Mouse (Mus musculus) stomach, embryonic 14.5 days (tissue): ENCODE data around the gene Rab1b. TPM values are rescaled to one million over a fixed set of nuclear protein-coding genes. Genes with fewer than 3 reads are reported as not detected.

Experiments used
- ATAC-seq: fragments of 200-750 bp; cut with Nextera tagmentation; 2 replicates; pipeline ENCODE4 v1.8.0; 2017; ENCODE audit warnings: low read depth, moderate TSS enrichment; ENCODE audit not compliant: insufficient number of reproducible peaks, insufficient read depth, low FRiP score
- H3K27ac ChIP-seq: fragments of 300-500 bp; sonication (generic); 2 replicates; pipeline ENCODE4 v1.5.1; 2014; ENCODE audit warnings: mild to moderate bottlenecking, low read length, moderate library complexity, mixed read lengths
- H3K27me3 ChIP-seq: fragments of 300-500 bp; sonication (generic); 2 replicates; pipeline ENCODE4 v1.6.1; 2014; ENCODE audit warnings: low read length, control low read depth, mixed read lengths; ENCODE audit not compliant: control insufficient read depth, insufficient read depth
- H3K36me3 ChIP-seq: fragments of 300-500 bp; sonication (generic); 2 replicates; pipeline ENCODE4 v1.6.1; 2014; ENCODE audit warnings: mild to moderate bottlenecking, control low read depth, low read length, moderate library complexity, mixed read lengths; ENCODE audit not compliant: control insufficient read depth, insufficient read depth
- H3K4me1 ChIP-seq: fragments of 300-500 bp; sonication (generic); 2 replicates; pipeline ENCODE4 v1.6.1; 2014; ENCODE audit warnings: low read length, control low read depth, mixed read lengths; ENCODE audit not compliant: control insufficient read depth, insufficient read depth
- H3K4me2 ChIP-seq: fragments of 300-500 bp; sonication (generic); replicated peaks from 2 replicates; pipeline ENCODE4 v1.6.1; 2014; ENCODE audit warnings: low read depth, low read length, control low read depth
- H3K4me3 ChIP-seq: fragments of 300-500 bp; sonication (generic); 2 replicates; pipeline ENCODE4 v1.5.1; 2014; ENCODE audit warnings: low read depth, low read length, control low read depth
- H3K9ac ChIP-seq: fragments of 300-500 bp; sonication (generic); replicated peaks from 2 replicates; pipeline ENCODE4 v1.6.1; 2014; ENCODE audit warnings: low read depth, mild to moderate bottlenecking, control low read depth, low read length, moderate library complexity, mixed read lengths
- H3K9me3 ChIP-seq: fragments of 300-500 bp; sonication (generic); 2 replicates; pipeline ENCODE4 v1.6.1; 2016; ENCODE audit warnings: low read depth, low read length, control low read depth; ENCODE audit not compliant: control insufficient read depth
- WGBS: fragments of 180-500 bp; shearing (Covaris S2); extraction: QIAGEN DNeasy Blood & Tissue Kit; methylation state at CpG from one replicate; pipeline ENCODE4 v1.1.7; 2014; 5-methylcytosine and 5-hydroxymethylcytosine counted together
- polyA plus RNA-seq: library from polyadenylated mRNA; unstranded; fragments of >200 nt; fragmentation: Nextera tagmentation; extraction: Ambion mirVana; gene quantifications from 2 replicates; pipeline ENCODE4 v1.2.1, GENCODE M21; 2014

Gene Rab1b
- polyA plus RNA-seq, 1 experiment from 2014 or later, result 253 TPM

DNA sequence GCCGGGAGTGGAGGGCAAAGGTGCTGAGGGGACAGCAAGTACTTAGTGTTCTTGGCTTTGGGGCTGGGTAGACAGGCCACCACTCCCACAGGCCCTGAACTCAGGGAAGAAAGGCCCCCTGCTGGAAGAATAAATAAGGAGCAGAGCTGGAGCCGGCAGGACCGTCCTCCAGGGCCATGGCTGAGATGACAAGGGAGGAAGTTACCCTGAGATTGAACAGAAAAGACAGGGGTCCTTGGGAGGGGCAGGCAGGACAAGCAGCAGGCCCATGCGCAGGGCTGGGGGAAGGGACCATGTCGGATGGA is 1.4 kb upstream of the Rab1b start:
- ATAC-seq, result peak; percentile 29; the same call in 1 of the 2 replicates
- WGBS, result 29% methylated on average over 5 of the region's 5 CpGs
- H3K27ac ChIP-seq, result peak overlapping the region; percentile 27; the same call in 1 of the 2 replicates
- no peak overlapping the region for H3K4me3 ChIP-seq
- H3K36me3 ChIP-seq, result peaks cover 40% of the 10 kb centered on the region
- no peak overlapping the region for H3K4me2 ChIP-seq
- H3K27me3 ChIP-seq, result no peaks in the 10 kb centered on the region
- H3K9ac ChIP-seq, result no peak overlapping the region
- H3K9me3 ChIP-seq, result no peaks in the 10 kb centered on the region
- H3K4me1 ChIP-seq, result peaks cover 11% of the 10 kb centered on the region

DNA sequence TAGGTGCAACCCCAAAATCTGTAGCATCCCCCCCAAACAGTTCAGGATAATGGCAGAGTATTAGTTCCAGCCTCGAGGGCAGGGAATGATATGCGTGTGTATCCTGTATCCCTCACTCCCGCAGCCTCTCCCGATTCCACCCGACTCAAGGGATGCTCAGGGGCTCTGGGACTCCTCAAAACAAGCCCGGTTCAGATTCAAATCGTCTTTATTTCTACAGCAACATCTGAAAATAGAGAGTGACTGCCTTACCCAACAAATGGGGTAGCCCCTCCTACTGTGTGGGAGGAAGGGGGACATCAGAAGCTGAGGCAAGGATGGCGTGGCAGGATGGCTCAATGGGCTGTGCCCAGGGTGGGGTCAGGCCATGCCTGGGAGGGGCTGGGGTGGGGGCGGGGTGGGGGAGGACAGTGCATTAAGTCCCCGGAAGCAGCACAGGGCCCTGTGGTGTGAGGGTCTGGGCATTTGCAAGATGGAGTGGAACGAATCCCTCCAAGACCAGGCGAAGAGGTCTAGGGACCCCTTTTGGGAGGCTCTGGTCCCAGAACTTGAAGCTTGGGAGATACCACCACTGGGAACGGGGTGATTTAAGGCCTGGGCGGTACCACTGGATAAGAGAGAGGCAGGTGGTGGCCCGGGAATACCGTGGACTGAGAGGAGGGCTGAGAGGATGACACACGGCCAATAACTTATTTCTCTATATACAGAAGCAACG is 841 bp upstream of the Rab1b start:
- Histone ChIP-seq H3K9ac (no peak overlapping the region), H3K4me3 (no peak overlapping the region), H3K4me1 (peaks cover 11% of the 10 kb centered on the region), H3K27me3 (no peaks in the 10 kb centered on the region), H3K9me3 (no peaks in the 10 kb centered on the region), H3K36me3 (peaks cover 45% of the 10 kb centered on the region), H3K4me2 (no peak overlapping the region), H3K27ac (no peak overlapping the region)
- 68% methylated on average over 18 of the region's 18 CpGs for WGBS
- no peak for ATAC-seq

DNA sequence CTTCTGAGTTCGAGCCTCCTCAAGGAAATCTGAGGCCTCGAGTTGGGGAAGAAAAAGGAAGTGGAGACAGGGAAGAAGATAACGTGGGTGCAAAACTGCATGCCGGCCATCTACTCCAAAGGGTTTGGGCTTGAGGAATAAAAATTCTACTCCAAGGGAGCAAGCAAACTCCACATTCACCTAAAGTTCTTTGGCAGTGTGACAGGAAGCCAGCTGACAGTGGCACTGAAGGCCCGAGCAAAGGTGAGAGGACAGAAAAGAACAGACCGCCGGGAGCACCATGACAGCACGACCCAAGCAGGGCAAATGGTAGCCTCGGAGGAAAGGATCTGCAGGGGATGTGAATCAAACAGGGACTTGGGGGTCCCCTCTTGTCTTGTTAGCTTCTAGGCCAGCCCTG is 798 bp downstream of the Rab1b start:
- Histone ChIP-seq H3K9ac (peak overlapping the region; percentile 81), H3K27me3 (no peaks in the 10 kb centered on the region), H3K4me1 (peaks cover 11% of the 10 kb centered on the region), H3K4me3 (peak overlapping the region; percentile 84), H3K36me3 (peaks cover 58% of the 10 kb centered on the region), H3K9me3 (no peaks in the 10 kb centered on the region), H3K4me2 (peak overlapping the region; percentile 98), H3K27ac (peak overlapping the region; percentile 94)
- no peak for ATAC-seq
- WGBS, result 9% methylated on average over 9 of the region's 9 CpGs

DNA sequence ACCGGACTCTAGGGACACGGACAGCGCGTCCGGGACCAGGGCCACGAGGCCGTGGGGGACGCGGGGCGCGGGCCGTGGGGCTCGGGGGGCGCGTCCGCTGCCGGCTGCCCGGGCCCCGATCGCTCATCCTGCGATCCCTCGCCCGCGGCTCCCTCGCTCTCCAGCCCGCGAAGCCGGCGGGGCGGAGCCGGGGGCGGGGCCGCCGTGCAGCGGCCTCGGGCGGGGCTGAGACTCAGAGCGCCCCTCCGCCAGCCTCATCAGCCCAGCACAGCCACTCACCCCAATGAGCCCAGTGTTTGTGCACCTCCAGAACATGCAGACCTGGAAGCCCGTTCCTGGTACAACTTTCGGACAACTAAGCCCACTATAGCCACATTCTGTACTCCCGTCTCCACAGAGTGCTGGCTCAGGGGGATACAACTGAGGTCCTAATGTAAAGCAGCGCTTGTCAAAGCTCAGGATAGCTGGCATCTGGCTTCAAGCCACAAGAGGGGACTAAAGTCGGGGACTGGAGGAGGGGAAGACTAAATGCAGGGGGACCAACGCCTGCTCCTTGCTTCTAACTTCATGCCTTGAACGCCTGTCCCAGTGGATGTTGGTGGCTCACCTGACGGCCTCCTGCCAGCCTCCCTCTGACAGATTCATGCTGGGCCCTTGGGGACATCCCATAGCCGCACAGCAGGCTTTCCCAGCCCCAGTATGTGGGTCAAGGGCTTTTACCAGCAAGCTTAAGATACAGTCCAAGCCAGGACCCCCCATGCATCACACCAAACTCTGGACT is 8.3 kb downstream of the Rab1b start, which contains the start of gene Cnih2:
Gene Cnih2 (minus strand): TSS at position 159 of the 781 bp plus-strand sequence.
- ATAC-seq, result peak; percentile 81
- Histone ChIP-seq H3K4me2 (peak within 1 kb of the TSS; percentile 98), H3K27ac (peak within 1 kb of the TSS; percentile 39), H3K4me1 (peaks cover 27% of the 10 kb centered on the region), H3K27me3 (no peaks in the 10 kb centered on the region), H3K4me3 (peak within 1 kb of the TSS; percentile 65), H3K9ac (peak within 1 kb of the TSS; percentile 77), H3K36me3 (peaks cover 46% of the 10 kb centered on the region), H3K9me3 (no peaks in the 10 kb centered on the region)
- 3% methylated on average over 47 of the region's 48 CpGs for WGBS

DNA sequence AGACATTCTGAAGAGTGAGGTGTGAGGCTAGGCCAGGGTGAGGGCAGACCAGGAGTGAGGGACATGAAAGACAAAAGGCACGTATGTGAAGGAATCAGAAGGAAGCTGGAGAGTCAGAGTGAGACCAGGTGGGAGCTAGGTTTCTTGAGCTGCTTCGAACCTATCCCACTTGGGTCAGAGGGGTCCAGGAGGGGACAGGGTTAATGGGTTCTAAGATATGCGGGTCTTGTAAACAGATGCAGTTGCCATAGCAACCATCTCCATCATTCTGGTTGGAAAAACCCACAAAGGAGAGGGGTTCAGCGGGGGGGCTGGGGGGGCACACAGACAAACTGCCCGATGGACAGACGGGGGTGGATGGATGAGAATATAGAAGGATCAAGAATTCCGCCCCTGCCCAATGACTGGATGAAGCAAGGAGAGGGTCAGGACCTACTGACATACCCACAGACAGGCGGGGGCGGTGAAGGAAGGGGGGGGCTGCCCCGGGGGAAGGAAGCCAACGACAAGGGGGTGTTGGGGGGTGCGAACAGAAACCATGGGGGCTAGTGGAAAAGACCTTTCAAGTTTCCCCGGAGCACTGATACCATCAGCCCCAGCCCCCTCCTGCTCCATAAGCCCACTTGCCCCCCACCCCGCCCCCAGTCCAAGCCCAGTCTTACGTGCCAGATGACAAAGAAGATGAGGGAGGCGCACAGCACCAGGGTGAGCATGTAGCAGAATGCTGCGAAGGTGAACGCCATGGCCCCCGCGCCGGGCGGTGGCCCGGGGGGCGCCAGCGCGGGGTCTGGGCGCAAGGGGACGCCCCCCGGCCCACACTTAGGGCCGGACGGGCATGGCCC is 9.1 kb downstream of the Rab1b start:
- Histone ChIP-seq H3K9me3 (no peaks in the 10 kb centered on the region), H3K27me3 (no peaks in the 10 kb centered on the region), H3K36me3 (peaks cover 43% of the 10 kb centered on the region), H3K27ac (peak overlapping the region; percentile 39), H3K4me3 (peak overlapping the region; percentile 65), H3K4me2 (peak overlapping the region; percentile 98), H3K9ac (peak overlapping the region; percentile 77), H3K4me1 (peaks cover 27% of the 10 kb centered on the region)
- no peak for ATAC-seq
- WGBS, result 2% methylated on average over 31 of the region's 31 CpGs

DNA sequence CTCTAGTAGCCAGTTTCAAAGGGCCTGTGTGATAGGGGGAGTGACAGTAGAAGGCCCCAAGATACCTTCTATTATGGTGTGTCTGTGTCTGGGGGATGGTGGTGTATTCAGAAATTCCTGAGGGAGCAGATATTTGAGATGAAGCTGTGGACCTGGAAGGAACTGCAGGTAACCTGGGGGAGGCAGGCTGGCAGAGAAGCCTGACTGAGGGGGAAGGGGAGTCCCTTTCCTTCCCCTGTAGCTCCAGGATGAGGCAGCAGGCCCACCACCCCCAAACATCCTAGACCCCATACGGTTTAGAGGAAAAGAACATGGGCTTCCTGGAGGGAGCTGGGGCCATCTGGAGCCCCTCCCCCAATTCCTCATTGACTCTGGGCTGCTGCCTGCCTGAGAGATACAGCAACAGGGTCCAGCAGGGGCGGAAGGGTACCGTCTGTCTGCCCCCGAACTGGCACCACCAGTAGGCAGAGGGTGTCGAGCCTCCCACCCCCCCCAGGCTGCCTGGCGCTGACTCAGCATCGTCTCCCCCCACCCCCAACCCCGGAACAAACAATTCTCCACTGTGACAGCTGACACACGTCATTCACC is 10.9 kb downstream of the Rab1b start:
- no peak for ATAC-seq
- no peaks in the 10 kb centered on the region for H3K27me3 ChIP-seq
- H3K9me3 ChIP-seq, result no peaks in the 10 kb centered on the region
- peaks cover 27% of the 10 kb centered on the region for H3K4me1 ChIP-seq
- WGBS, result 12% methylated on average over 8 of the region's 9 CpGs
- H3K9ac ChIP-seq, result no peak overlapping the region
- 0 out of 2 replicates have a peak overlapping the region, but pooled peaks have one; percentile 98 for H3K4me2 ChIP-seq
- no peak overlapping the region for H3K4me3 ChIP-seq
- peaks cover 40% of the 10 kb centered on the region for H3K36me3 ChIP-seq
- no peak overlapping the region for H3K27ac ChIP-seq

DNA sequence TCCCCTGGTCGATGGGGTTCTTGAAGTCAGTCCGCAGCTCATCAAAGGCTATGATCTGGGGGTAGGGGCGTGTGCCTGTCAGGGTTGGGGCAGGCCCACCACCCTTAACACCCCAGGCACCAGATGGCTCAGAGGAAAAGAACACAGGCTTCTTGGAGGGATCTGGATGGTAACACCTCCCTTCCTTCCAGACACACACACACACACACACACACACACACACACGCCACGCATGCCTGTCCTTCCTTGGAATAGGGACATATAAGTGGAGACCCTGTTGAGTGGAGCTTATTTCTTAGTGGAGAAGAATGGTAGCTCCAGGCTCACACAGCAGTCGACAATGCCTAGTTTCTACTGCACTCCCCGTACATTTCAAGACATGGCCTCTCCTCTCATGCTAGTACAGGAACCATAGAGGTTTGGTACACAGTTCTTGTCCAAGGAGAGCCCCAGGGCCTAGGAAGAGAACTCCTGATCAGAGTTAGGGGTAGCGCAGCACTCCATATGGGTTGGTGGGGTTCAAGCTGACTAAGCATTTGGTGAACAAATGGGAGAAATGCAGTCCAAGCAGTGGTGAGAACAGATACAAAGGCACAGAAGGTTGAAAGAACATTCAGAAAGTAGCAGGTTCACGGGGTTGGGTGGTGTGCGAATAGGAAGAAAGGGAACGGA is 12.0 kb downstream of the Rab1b start:
- H3K27me3 ChIP-seq, result no peaks in the 10 kb centered on the region
- H3K27ac ChIP-seq, result no peak overlapping the region
- no peak for ATAC-seq
- no peaks in the 10 kb centered on the region for H3K9me3 ChIP-seq
- peaks cover 27% of the 10 kb centered on the region for H3K4me1 ChIP-seq
- no peak overlapping the region for H3K4me3 ChIP-seq
- H3K36me3 ChIP-seq, result peaks cover 37% of the 10 kb centered on the region
- H3K4me2 ChIP-seq, result 0 out of 2 replicates have a peak overlapping the region, but pooled peaks have one; percentile 1
- 45% methylated on average over 11 of the region's 11 CpGs for WGBS
- no peak overlapping the region for H3K9ac ChIP-seq
